Mouse (Mus musculus) liver, adult 2 months (tissue): ENCODE data around the gene Trim67. TPM values are rescaled to one million over a fixed set of nuclear protein-coding genes. Genes with fewer than 3 reads are reported as not detected.
A peak's percentile ranks its signal among the peaks of the same experiment; 100 is the strongest.

Experiments
- DNase-seq: peaks from one replicate; pipeline ENCODE4 v3.0.0-alpha.2; 2011; ENCODE audit warnings: low read depth, low spot score; ENCODE audit errors: extremely low read depth
- H3K27ac ChIP-seq: fragments of 200-500 bp; replicated peaks from 2 replicates; pipeline ENCODE4 v1.5.1; 2012; ENCODE audit warnings: low read depth, mild to moderate bottlenecking, control low read depth, inconsistent platforms, low read length; ENCODE audit not compliant: insufficient read depth
- H3K27me3 ChIP-seq: fragments of 200-500 bp; 2 replicates; pipeline ENCODE4 v1.6.1; 2012; ENCODE audit warnings: mild to moderate bottlenecking, moderate library complexity, low read length, inconsistent platforms; ENCODE audit not compliant: control insufficient read depth, insufficient read depth
- H3K36me3 ChIP-seq: fragments of 200-500 bp; 2 replicates; pipeline ENCODE4 v1.6.1; 2012; ENCODE audit warnings: low read length, inconsistent platforms; ENCODE audit not compliant: control insufficient read depth, insufficient read depth
- H3K4me1 ChIP-seq: fragments of 200-500 bp; 2 replicates; pipeline ENCODE4 v1.6.1; 2011; ENCODE audit warnings: low read length; ENCODE audit not compliant: control insufficient read depth, insufficient read depth
- H3K4me3 ChIP-seq: fragments of 200-500 bp; 2 replicates; pipeline ENCODE4 v1.5.1; 2011; ENCODE audit warnings: low read depth, mild to moderate bottlenecking, control low read depth, low read length, moderate library complexity; ENCODE audit not compliant: insufficient read depth
- H3K79me2 ChIP-seq: fragments of 200-500 bp; 2 replicates; pipeline ENCODE4 v1.6.1; 2012; ENCODE audit warnings: inconsistent platforms, mild to moderate bottlenecking, low read length, moderate library complexity; ENCODE audit not compliant: control insufficient read depth, insufficient read depth
- H3K9ac ChIP-seq: fragments of 200-500 bp; 2 replicates; pipeline ENCODE4 v1.6.1; 2012; ENCODE audit warnings: low read depth, mild to moderate bottlenecking, control low read depth, inconsistent platforms, low read length
- CTCF ChIP-seq: fragments of 200-500 bp; IDR thresholded peaks from 2 replicates; pipeline ENCODE4 v1.5.1; 2011; ENCODE audit warnings: low read depth, low read length, control low read depth
- POLR2A ChIP-seq: fragments of 200-500 bp; IDR thresholded peaks from 2 replicates; pipeline ENCODE4 v1.6.1; 2011; ENCODE audit warnings: low read length, control low read depth; ENCODE audit not compliant: insufficient read depth; ENCODE audit errors: extremely low read depth
- WGBS: fragments of 180-500 bp; shearing (Covaris S2); methylation state at CpG from one replicate; pipeline ENCODE4 v1.1.7; 2018; 5-methylcytosine and 5-hydroxymethylcytosine counted together
- polyA plus RNA-seq: library from polyadenylated mRNA; depleted of rRNA; stranded (reverse); fragments of >200 nt; gene quantifications from 2 replicates; pipeline ENCODE4 v1.2.3, GENCODE M21; 2012
- total RNA-seq: library from RNA; depleted of rRNA; stranded (reverse); fragments of >200 nt; gene quantifications from 2 replicates; pipeline ENCODE4 v1.2.3, GENCODE M21; 2014

Trim67 gene
- total and polyA plus RNA-seq, 2 experiments = not detected

- Histone ChIP-seq H3K79me2 (no peaks in the 10 kb centered on the region), H3K27me3 (peaks cover 35% of the 10 kb centered on the region), H3K9ac (no peak overlapping the region), H3K27ac (no peak overlapping the region), H3K36me3 (no peaks in the 10 kb centered on the region), H3K4me3 (no peak overlapping the region), H3K4me1 (no peaks in the 10 kb centered on the region)
- DNase-seq = no peak
- 76% methylated on average over 8 of the region's 8 CpGs for WGBS
- no peak for TF ChIP-seq CTCF
- no peak for TF ChIP-seq POLR2A
Observed at GRCm38 (mm10) chr8:124795781-124796488, 3.0 kb downstream of the Trim67 start.

GRCm38 (mm10) chr8:124800542-124800941 is 7.7 kb downstream of the Trim67 start:
- H3K4me3 ChIP-seq = no peak overlapping the region
- H3K9ac ChIP-seq = no peak overlapping the region
- H3K4me1 ChIP-seq = no peaks in the 10 kb centered on the region
- H3K79me2 ChIP-seq = no peaks in the 10 kb centered on the region
- H3K36me3 ChIP-seq = no peaks in the 10 kb centered on the region
- peaks cover 5% of the 10 kb centered on the region for H3K27me3 ChIP-seq
- DNase-seq = no peak
- TF ChIP-seq POLR2A (no peak), CTCF (no peak)
- H3K27ac ChIP-seq = no peak overlapping the region
- 50% methylated on average over 11 of the region's 11 CpGs for WGBS

DNA sequence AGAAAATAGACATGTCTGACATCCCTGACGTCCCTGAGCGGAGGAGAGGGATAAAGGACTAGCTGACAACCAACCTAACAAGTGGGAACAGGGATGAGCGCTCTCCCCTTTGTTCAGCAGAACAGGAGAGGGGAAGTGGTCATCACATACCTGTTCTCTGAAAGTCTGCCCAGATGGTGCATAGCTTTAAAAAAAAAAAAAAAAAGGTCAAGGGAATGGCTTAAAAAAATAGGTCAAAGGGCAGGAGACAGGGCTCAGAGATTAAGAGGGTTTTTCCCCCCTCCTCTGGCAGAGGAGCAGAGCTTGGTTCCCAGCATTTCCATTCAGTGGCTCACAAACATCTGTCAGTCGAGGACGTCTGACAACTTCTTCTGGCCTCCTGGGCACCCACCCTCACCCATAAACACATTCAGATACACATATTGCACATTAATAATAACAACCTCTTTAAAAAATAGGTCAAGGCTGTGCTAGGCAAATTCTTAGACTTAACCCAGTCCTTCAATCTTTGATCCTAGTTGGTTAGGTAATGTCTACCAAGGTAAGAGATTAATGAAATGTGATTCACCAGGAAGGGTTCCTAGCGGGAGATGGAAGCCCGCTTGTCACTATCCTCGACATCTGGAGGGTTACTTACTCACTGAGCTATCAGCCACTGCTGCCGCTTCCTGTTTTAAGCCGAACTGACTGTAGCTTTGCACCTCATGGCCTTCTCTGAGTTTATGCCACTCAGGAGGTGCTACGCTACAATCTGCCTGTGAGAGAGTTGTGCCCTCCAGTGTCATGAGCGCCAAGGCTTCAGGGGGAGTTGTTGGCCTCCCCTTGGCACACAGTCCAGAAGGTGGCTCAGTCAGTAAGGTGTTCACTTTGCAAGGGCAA is 11.2 kb downstream of the Trim67 start:
- Histone ChIP-seq H3K4me1 (no peaks in the 10 kb centered on the region), H3K79me2 (no peaks in the 10 kb centered on the region), H3K9ac (no peak overlapping the region), H3K27ac (no peak overlapping the region), H3K4me3 (no peak overlapping the region), H3K27me3 (no peaks in the 10 kb centered on the region), H3K36me3 (no peaks in the 10 kb centered on the region)
- TF ChIP-seq POLR2A (no peak), CTCF (no peak)
- DNase-seq = no peak
- 69% methylated on average over 12 of the region's 12 CpGs for WGBS

DNA sequence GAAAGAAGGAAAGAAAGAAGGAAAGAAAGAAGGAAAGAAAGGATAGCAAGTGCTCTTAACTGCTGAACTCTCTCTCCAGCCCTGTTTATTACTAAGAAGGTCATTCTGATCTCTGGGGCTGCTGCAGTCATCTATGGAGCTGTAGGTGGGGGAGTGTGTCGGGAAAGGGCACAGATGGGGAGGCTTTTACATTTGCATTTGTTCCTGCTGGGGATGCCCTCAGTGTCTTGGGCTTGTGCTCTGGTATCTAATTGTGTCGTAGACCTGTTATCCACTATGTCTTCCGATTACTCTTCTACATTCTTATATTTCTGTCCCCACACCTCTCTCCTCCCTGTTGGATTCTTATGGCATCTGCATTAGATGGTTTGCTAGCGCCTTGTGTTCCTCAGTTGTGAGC is 13.1 kb downstream of the Trim67 start:
- no peaks in the 10 kb centered on the region for H3K4me1 ChIP-seq
- H3K27me3 ChIP-seq = no peaks in the 10 kb centered on the region
- no peak overlapping the region for H3K27ac ChIP-seq
- no peaks in the 10 kb centered on the region for H3K79me2 ChIP-seq
- TF ChIP-seq POLR2A (no peak), CTCF (no peak)
- no peak overlapping the region for H3K4me3 ChIP-seq
- no peaks in the 10 kb centered on the region for H3K36me3 ChIP-seq
- DNase-seq = no peak
- WGBS = 94% methylated on average over 4 of the region's 4 CpGs
- no peak overlapping the region for H3K9ac ChIP-seq

DNA sequence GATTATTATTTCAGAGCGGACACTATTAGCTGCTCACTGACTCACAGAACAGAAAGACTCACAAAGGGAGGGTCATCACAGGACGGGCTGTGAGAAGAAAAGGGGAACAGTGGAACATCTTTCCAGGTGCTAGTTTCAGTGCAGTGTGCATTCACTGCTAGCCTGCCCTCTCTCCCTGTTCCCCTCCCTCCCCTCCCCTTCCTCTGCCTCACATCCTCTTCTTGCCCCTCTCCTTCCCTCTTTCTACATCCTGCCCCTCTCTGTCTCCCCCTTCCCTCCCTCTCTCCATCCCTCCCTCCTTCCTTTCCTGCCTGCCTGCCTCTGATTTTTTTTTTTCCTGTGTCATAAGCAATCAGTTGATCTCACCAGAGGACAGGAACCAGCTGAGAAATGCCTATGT is 16.5 kb downstream of the Trim67 start:
- H3K4me3 ChIP-seq = no peak overlapping the region
- 68% methylated on average over 2 of the region's 2 CpGs for whole genome bisulfite sequencing
- H3K27me3 ChIP-seq = no peaks in the 10 kb centered on the region
- no peak overlapping the region for H3K9ac ChIP-seq
- no peak overlapping the region for H3K27ac ChIP-seq
- no peak for TF ChIP-seq POLR2A
- no peak for TF ChIP-seq CTCF
- H3K36me3 ChIP-seq = no peaks in the 10 kb centered on the region
- H3K4me1 ChIP-seq = no peaks in the 10 kb centered on the region
- DNase-seq = no peak
- no peaks in the 10 kb centered on the region for H3K79me2 ChIP-seq

DNA sequence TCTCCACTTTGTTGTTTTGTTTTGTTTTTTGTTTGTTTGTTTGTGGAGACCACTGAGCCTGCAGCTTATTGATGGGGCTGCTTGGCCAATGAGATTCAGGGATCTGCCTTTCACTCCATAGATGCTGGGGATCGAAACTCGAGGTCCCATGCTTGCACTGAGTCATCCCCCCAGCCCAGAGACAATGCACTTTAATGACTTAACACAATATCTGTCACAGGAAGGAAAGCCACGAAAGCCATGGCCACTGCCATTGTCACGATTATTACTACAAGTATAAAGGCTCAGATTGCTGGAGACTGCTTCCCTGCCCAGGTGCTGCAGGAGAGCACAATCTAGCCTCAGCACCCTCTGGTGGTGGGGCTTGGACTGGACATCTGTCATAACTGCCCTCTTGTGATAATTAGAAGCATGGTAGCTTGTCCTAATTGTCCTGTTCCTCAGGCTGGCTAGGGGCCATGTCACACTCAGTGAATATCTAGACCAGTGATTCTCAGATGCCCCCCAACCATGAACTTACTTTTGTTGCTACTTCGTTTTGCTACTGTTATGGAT is 17.2 kb downstream of the Trim67 start:
- Histone ChIP-seq H3K27ac (no peak overlapping the region), H3K9ac (no peak overlapping the region), H3K36me3 (no peaks in the 10 kb centered on the region), H3K4me3 (no peak overlapping the region), H3K4me1 (no peaks in the 10 kb centered on the region), H3K27me3 (no peaks in the 10 kb centered on the region), H3K79me2 (no peaks in the 10 kb centered on the region)
- TF ChIP-seq POLR2A = no peak
- TF ChIP-seq CTCF = peak; percentile 49
- 55% methylated on average over 5 of the region's 5 CpGs for WGBS
- peak; percentile 8 for DNase-seq
